Mouse (Mus musculus) layer of hippocampus, adult 2 months (tissue): ENCODE data around the gene Uso1. TPM values are rescaled to one million over a fixed set of nuclear protein-coding genes. Genes with fewer than 3 reads are reported as not detected.

Experiments
- DNase-seq, 2 experiments: peaks; one replicate each; pipeline ENCODE4 v3.0.0; 2022; ENCODE audit warnings: low spot score in 2 of 2
- H3K27ac ChIP-seq: fragments of 200-600 bp; 2 replicates; pipeline ENCODE4 v1.8.1; 2022
- H3K4me3 ChIP-seq: fragments of 200-600 bp; 2 replicates; pipeline ENCODE4 v1.8.1; 2022; ENCODE audit warnings: mild to moderate bottlenecking
- CTCF ChIP-seq: fragments of 200-600 bp; conservative IDR thresholded peaks from 2 replicates; pipeline ENCODE4 v1.8.1; 2022; ENCODE audit warnings: antibody characterized with exemption, mild to moderate bottlenecking, moderate library complexity
- long read RNA-seq, 2 experiments: library from polyadenylated mRNA; stranded (forward); transcript quantifications; one replicate each; pipeline ENCODE4 v2.0.0; 2021; ENCODE audit warnings: borderline mapping rate in 2 of 2
- total RNA-seq, 2 experiments: library from RNA; stranded (reverse); gene quantifications; 2 replicates each; pipeline ENCODE4 v1.2.3; 2021

Gene Uso1
- 10 to 100 TPM; 76.7 to 79.6 TPM for total RNA-seq
- long read RNA-seq, experiment 1, transcript Uso1-201 (24 exons, 3,898 nt), result major isoform, 56 of 67 reads
- long read RNA-seq, experiment 1, partial matches to known transcripts, result 1 of 67 reads
- long read RNA-seq, experiment 1, other reads (novel, unspliced or antisense), result 7 of 67 reads
- long read RNA-seq, experiment 2, transcript Uso1-201 (24 exons, 3,898 nt), result major isoform, 67 of 81 reads
- long read RNA-seq, experiment 2, partial matches to known transcripts, result 5 of 81 reads
- long read RNA-seq, experiment 2, other reads (novel, unspliced or antisense), result 9 of 81 reads

- H3K27ac ChIP-seq, result peak within 1 kb of the TSS; percentile 93
- TF ChIP-seq CTCF, result peak; percentile 77
- H3K4me3 ChIP-seq, result peak within 1 kb of the TSS; percentile 95
Measured at GRCm38 (mm10) chr5:92137239-92138046, at the start of gene Uso1. Gene Uso1, plus strand, starts transcription at chr5:92137938.

GRCm38 (mm10) chr5:92093263-92094061 is 44.3 kb upstream of the Uso1 start:
- H3K27ac ChIP-seq, result no peak overlapping the region
- TF ChIP-seq CTCF, result no peak
- no peak for DNase-seq
- H3K4me3 ChIP-seq, result no peak overlapping the region; the same call in 1 of the 2 replicates

More at GRCm38 (mm10) chr5:92137239-92138046, at the start of gene Uso1:
- DNase-seq, result peak; percentile 96 to 98

- H3K27ac ChIP-seq, result no peak overlapping the region
- no peak overlapping the region for H3K4me3 ChIP-seq
- no peak for TF ChIP-seq CTCF
- no peak for DNase-seq
Measured at GRCm38 (mm10) chr5:92094062-92094415, 43.7 kb upstream of the Uso1 start.

- no peak overlapping the region for H3K27ac ChIP-seq
- TF ChIP-seq CTCF, result no peak
- no peak overlapping the region for H3K4me3 ChIP-seq
- DNase-seq, result no peak
Measured at GRCm38 (mm10) chr5:92096786-92097185, 41.0 kb upstream of the Uso1 start.

- no peak overlapping the region for H3K4me3 ChIP-seq
Measured at GRCm38 (mm10) chr5:92097779-92098178, 40.0 kb upstream of the Uso1 start.

GRCm38 (mm10) chr5:92098351-92099109 is 39.2 kb upstream of the Uso1 start:
- TF ChIP-seq CTCF, result no peak

More at GRCm38 (mm10) chr5:92097779-92098178, 40.0 kb upstream of the Uso1 start:
- no peak for DNase-seq
- no peak for TF ChIP-seq CTCF
- no peak overlapping the region for H3K27ac ChIP-seq

GRCm38 (mm10) chr5:92101601-92102000 is 36.1 kb upstream of the Uso1 start:
- no peak overlapping the region for H3K4me3 ChIP-seq
- TF ChIP-seq CTCF, result no peak
- DNase-seq, result no peak
- H3K27ac ChIP-seq, result no peak overlapping the region

More at GRCm38 (mm10) chr5:92098351-92099109, 39.2 kb upstream of the Uso1 start:
- no peak for DNase-seq
- no peak overlapping the region for H3K27ac ChIP-seq
- H3K4me3 ChIP-seq, result no peak overlapping the region

GRCm38 (mm10) chr5:92103062-92103461 is 34.7 kb upstream of the Uso1 start:
- peak overlapping the region; percentile 55; the same call in 1 of the 2 replicates for H3K27ac ChIP-seq
- no peak for TF ChIP-seq CTCF
- no peak for DNase-seq
- no peak overlapping the region for H3K4me3 ChIP-seq

- Histone ChIP-seq H3K27ac (peak overlapping the region; percentile 55), H3K4me3 (no peak overlapping the region)
- DNase-seq, result no peak
- no peak for TF ChIP-seq CTCF
Measured at GRCm38 (mm10) chr5:92103816-92104415, 33.8 kb upstream of the Uso1 start.

- H3K27ac ChIP-seq, result no peak overlapping the region
- H3K4me3 ChIP-seq, result no peak overlapping the region
- DNase-seq, result no peak
- TF ChIP-seq CTCF, result no peak
Measured at GRCm38 (mm10) chr5:92106327-92107125, 31.2 kb upstream of the Uso1 start.

GRCm38 (mm10) chr5:92107282-92107681 is 30.5 kb upstream of the Uso1 start:
- no peak overlapping the region for H3K4me3 ChIP-seq
- H3K27ac ChIP-seq, result no peak overlapping the region
- no peak for TF ChIP-seq CTCF
- DNase-seq, result no peak
